Mouse (Mus musculus) kidney, postnatal 14 days (tissue): ENCODE measurements around the gene Igfbp2.

Experiments used
- DNase-seq: peaks from one replicate; pipeline ENCODE4 v3.0.0; 2022; ENCODE audit warnings: mixed read lengths

The Igfbp2 gene

DNA sequence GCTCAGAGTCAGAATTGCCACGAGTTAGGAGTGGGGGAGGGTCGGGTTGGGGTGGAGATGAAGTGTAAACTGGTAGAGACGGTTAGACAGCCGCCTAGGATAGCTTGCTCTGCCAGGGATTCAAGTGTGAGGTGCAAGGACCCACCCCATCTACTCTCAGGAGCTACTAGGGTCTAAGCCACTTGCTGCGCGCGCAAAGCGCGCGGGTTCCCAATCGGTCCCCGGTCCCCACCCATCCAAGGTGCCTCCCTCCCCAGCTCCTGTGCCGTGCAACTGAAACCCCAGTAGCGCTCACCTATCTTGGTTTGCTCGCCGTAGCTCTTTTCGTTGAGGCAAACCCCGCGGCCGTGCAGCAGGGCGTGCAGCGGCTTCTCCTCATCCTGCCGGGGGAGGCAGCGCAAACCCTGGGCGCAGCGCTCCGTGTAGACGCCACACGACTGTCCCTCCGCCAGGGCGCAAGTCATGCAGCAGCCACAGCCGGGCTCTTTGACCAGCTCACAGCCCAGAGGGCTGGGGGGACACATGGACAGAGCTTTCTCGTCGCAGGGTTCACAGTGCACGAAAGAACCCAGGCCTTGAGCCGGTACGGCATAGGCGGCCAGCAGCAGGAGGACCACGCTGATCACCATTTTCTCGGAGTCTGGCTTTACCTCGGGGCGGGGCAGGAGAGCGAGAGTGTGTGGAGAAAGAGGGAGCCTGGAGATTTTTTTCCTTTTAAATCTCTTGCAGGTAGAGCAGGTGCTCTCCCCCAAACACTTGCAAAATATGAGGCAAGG lies 49.4 kb downstream of the Igfbp2 start:
- DNase-seq, result peak; percentile 68

DNA sequence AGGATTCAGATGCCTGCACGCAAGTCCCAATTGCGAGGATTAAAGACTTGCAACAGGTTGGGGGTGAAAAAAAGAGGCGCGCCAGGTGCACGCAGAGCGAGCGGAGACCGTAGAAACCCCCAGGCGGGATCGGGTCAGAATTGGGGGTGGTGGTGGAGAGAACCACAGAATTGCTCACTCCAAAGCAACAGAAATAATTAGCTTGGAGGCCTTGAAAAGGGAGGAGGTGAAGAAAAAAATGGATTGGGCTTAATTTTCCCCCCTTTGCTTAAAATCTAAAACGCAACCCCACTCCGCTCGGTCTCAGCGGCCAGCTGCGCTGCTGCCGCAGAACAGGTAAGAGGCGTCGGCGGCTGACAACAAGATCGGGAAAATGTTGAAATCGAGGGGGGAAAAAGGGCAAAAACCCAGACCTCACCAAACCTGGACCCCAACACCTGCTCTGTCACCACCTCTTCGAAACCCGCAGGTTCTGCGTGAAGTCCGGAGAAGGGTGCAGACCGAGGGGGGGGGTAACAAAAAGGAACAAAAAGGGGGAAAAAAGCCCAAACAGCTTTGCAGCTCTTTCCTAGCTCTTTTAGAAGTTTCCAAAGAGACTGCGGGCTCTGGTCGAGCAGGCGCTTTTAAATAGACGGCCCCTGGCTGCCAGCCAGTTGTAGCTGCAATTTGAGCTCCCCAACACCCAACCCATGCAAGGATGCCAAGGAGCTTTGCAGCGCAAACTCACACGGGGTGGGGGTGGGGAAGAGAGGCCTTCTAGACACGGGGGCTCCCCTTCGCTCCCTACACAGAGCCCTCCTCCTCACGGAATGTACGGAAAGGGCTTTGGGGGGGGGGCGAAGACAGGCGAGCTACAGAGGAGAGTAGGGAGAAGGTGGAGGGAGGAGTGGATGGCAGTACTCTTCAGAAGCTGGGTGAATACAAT lies 50.2 kb downstream of the Igfbp2 start, which contains the start of gene Igfbp5:
Gene Igfbp5, minus strand, starts transcription at position 598 of the 925 bp plus-strand sequence.
- DNase-seq, result peak; percentile 92

DNA sequence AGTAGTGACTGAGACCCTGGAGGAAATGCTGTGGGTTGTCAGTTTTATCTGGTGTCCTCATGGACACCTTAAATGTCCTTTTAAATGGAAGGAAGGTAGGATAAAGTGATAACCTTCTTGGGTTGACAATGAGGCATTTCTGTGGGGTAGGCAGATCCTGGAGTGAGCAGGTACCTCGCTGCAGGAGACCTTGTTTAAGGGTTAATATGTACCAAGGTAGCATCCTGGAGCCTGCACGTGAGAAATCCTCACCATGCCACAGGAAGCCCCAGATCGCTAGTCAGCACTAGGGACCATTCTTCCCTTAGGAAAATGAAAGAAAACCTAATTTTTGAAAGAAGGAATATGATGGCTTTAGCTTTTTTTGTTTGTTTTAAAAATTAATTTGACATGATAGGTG lies 51.4 kb downstream of the Igfbp2 start:
- no peak for DNase-seq

DNA sequence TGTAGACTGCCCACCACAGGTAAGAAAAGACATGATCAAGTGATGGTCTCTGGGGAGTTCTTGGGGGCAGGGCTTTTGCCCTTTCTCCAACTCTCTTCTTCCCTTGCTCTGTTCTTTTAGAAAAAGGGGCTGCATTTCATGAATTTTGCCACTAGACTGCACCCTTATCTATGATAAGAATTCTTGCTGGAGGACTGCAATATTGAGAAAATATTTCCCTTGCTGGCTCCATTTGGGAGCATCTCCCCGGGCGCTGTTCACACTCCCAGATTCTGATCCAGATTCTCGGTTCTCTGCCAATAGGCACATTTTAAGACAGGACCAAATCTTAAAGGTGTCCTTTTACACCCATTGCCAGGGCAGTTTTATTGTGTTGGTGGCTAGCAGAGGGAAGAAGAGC lies 51.8 kb downstream of the Igfbp2 start:
- no peak for DNase-seq

DNA sequence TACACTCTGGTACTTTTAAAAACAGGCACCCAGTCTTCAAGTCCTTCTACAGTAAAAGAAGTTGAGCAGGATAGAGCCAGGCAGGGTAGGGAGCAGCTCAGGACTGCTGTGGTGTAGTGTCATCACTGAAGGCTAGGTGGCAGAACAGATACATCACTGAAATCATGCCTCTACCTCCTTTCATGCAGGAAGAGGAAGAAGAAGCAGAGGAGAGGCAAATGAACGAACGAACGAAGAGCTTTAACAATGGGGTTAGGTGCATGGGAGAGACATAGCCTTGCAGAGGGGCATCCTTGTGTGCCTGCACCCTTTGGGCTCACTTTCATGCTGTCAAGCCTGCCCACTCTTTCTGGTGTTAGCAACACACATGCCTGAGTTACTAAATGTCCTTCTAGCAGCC lies 53.6 kb downstream of the Igfbp2 start:
- peak; percentile 75 for DNase-seq

DNA sequence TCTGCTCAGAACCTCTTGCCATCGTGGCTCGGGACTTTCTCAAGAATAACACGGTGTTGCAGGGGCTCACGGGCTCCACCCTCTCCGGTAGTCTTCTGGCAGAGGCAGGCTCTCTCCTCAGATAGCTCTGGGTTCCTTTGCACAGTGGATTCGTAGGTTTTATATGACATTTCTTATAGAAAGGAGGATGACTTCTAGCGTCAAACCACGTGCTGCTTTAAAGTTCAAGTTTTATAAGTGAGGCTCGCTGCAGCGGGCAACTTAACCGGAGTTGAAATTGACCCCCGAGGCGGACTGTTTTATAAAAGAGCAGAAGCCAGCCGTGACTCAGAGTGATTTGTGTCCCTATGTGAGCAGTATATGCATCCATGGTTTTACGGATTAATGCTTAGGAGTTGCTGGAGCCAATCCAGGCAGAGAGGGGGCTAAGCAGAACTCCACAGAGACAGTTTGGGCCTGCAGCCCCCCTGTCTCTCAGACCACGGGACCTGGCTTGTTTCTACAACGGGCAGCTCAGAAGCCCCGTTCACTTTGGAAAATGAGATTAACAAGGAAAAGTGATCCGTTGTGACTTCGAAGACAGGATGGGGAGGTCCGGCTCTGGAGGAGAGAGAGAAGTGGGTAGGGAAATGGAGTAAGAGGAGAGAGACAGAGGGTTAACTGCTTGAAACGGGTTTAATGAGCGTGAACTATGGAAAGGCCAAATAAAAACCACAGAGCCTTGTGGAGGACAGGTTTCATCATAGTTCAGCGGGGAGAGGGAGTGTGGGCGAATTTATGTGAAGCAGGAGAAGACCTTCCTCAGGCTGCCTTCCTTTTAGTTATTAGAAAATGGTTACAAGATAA lies 54.4 kb downstream of the Igfbp2 start:
- DNase-seq, result no peak

DNA sequence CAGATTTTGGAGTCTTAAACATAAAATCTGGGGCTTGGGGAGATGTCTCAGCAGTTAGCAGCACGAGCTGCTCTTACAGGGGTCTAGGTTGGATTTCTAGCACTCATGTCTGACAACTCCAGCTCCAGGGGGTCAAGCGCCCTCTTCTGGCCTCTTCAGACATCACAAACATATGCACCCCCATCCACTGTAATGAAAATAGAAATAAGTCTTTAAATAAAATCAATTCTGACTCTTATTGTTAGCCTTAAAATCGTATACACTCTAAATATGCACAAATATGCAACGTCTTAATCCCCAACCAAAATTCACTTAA lies 55.0 kb downstream of the Igfbp2 start:
- no peak for DNase-seq

DNA sequence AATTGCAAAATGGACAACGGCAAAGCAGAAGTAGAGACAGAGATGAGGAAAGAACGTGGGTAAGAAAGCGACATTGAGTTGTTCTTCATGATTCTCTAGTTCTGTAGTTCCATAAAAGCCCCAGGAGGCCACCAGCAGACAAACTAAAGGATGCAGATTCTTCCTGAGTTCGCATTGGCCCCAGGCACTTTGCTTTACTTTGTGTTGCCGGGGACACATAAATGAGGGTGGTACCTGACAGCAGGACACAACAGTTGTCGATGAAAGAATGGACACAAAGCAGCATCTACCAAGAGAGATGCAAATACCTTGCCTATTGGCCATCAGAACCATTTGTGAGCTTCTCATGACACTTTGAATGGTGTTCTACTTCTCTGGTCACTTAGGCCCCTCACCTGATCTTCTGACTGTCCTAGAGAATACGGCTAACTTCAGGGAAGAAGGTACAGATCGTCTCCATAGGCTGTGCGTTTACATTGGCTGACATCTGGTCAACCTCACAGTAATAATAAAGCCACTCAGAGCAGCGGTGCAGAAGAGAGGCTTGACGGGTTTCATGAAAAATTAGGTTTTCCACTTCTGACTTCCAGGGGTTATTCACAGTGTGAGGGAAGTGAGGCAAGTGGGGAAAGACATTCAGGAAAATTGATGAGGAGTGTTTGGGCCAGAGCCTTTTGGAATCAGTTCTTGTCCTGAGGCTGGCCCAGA lies 61.0 kb downstream of the Igfbp2 start:
- DNase-seq, result no peak

DNA sequence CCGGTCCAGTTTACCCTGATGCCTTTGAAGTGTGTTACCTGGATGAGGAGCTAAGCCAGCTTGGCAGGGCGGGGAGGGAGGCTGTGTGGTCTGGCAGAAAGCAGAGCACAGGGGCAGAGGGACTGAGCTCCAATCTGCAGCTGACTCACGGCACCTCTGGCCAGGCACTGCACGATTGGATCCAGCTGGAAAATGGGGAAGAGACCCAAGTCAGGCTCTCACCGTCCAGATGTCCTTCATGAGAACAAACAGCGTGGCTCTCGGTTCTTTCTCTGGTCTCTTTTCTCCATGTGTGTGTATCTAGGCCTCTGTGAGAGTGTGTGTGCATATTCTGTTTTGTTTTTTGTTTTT lies 61.5 kb downstream of the Igfbp2 start:
- no peak for DNase-seq

DNA sequence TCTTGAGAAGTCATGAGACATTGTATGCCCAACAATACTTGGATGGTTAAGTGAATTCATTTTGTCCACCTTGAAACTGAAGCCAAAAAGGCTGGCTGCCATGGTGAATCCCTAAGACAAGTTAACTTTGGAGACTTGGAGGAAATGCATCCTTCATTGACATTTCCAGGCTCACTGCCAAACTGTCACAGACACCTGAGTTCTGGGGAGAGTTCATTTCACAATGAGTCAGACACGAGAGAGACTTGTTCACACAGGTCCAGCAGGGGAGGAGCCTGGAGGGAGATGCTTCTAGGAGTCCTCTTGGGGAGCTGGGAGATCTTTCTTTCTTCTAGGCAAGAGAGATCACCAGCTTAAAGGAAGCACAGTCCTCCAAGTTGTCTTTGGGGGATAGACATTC lies 63.6 kb downstream of the Igfbp2 start:
- no peak for DNase-seq

DNA sequence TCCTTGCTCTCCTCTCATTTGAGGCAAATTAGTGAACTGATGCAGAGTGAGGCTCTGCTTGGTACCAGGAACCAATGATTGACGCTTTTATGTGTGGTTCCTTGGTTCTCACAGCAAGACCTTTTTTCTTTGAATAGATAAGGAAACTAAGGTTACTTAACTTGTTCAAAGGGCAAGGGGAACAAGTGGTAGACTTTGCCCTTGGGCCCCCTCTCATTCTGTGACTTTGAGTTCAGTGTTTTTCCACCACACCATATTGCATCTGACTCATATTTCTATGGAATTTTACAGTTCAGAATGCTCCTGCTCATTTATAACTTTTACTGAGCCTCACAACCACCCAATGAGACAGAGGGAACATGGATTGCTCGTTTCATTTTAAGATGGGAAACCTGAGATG lies 71.5 kb downstream of the Igfbp2 start:
- DNase-seq, result no peak
